Mouse (Mus musculus) embryonic fibroblast, embryonic 13.5 days (primary cell): ENCODE results near the gene Pde4d. TPM values are rescaled to one million over a fixed set of nuclear protein-coding genes. Genes with fewer than 3 reads are reported as not detected.

ENCODE experiments used
- H3K27ac ChIP-seq: 2 replicates; pipeline ENCODE4 v1.5.1; 2012; ENCODE audit warnings: low read length, control low read depth, inconsistent platforms; ENCODE audit not compliant: insufficient read depth
- H3K4me1 ChIP-seq: 2 replicates; pipeline ENCODE4 v1.6.1; 2011; ENCODE audit warnings: low read length; ENCODE audit not compliant: control insufficient read depth, insufficient read depth
- H3K4me3 ChIP-seq: 2 replicates; pipeline ENCODE4 v1.5.1; 2011; ENCODE audit warnings: mild to moderate bottlenecking, control low read depth, low read length; ENCODE audit not compliant: insufficient read depth
- CTCF ChIP-seq: IDR thresholded peaks from 2 replicates; pipeline ENCODE4 v1.5.1; 2011; ENCODE audit warnings: mild to moderate bottlenecking, control low read depth, low read length, moderate library complexity, borderline replicate concordance; ENCODE audit not compliant: insufficient read depth
- POLR2A ChIP-seq: IDR thresholded peaks from 2 replicates; pipeline ENCODE4 v1.6.1; 2011; ENCODE audit warnings: low read depth, mild to moderate bottlenecking, control low read depth, low read length, moderate library complexity
- polyA plus RNA-seq: library from polyadenylated mRNA; stranded (reverse); fragments of >200 nt; gene quantifications from 2 replicates; pipeline ENCODE4 v1.2.4, GENCODE M21; 2011; ENCODE audit warnings: low read depth; ENCODE audit not compliant: missing spikeins, insufficient read length

Gene Pde4d
- polyA plus RNA-seq, 1 experiment = 26.9 TPM

DNA sequence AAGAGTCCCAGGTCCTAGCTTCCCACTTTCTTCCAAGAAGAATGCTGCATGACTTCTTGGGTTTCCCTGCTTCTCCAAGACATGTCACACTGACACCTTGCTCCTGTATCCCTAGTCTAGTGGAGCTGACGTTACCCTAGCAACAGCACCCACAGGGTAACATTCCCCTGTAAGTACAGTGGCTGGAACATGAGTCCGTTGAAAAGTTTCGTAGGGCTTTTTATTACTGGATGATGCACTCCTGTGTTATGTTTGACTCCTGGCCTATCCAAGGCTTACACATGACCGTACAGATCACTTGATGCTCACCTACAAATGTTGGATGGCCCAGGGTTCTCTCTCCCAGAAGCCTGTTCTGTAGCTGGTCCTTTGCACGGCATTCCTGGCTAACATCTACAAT, 1307.1 kb downstream of the Pde4d start:
- no peak overlapping the region for H3K27ac ChIP-seq
- peaks cover 5% of the 10 kb centered on the region; the same call in 1 of the 2 replicates for H3K4me1 ChIP-seq
- H3K4me3 ChIP-seq = no peak overlapping the region
- TF ChIP-seq CTCF = no peak
- no peak for TF ChIP-seq POLR2A

DNA sequence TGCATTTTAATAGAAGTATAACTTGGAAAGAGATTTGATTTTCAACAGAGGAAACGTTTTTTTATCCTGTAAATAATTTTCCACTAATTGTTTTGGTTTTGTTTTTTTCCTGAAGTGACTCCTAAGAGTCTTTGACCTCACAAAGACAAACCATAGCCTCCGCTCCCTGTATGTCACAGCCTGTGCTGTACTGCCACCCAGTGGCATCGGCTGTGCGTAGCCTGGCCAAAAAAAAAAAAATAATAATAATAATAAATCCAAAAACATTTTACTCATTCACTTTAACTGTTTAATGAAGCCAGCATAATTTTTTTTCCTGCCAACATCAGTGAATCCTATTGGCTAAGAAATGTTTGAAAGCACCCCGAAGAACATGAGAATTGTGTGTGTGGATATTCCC, 1309.5 kb downstream of the Pde4d start:
- no peak for TF ChIP-seq POLR2A
- peak; percentile 79; the same call in 1 of the 2 replicates for TF ChIP-seq CTCF
- Histone ChIP-seq H3K4me3 (no peak overlapping the region), H3K27ac (no peak overlapping the region), H3K4me1 (no peaks in the 10 kb centered on the region; the same call in 1 of the 2 replicates)

DNA sequence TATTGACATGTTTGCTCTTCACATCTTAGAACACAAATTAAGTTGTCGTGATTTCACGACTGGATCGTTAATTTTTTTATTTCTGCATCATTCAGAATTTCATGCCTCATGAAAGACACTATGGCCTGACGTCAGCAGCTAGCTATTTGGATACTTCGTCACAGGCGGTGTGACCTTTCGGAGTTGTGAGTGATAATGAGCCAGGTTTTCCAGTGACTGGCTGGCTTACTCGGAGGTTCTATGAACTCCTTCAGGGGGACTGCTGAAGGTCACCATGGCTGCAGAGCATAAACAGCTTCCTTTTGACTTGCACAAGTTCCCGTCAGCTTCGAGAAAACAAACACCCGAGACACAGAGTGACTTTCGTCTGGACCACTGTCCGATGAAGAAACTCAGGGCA, 1311.3 kb downstream of the Pde4d start:
- TF ChIP-seq CTCF = no peak
- no peak for TF ChIP-seq POLR2A
- H3K4me3 ChIP-seq = no peak overlapping the region

DNA sequence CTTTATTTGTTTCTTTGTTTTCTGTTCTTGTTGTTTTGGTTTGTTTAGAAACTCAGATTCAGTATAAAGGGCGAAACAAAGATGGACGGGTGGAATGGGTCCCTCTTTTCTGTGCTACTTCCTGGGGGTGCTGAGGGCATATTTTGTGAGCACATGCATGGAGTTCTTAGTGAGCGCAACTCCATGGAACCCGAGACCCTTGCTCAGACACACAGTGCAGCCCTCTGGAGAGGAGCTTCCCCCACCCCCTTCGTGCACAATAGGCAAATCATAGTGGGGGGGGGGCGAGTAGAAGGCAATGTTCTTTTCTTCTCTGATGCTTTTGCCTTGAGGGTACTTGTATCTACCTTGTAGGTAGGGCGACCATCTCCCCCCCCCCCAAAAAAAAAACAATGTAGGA, 1325.0 kb downstream of the Pde4d start:
- TF ChIP-seq POLR2A (no peak), CTCF (no peak)
- H3K4me3 ChIP-seq = no peak overlapping the region
- H3K27ac ChIP-seq = no peak overlapping the region
- H3K4me1 ChIP-seq = no peaks in the 10 kb centered on the region

More for the DNA sequence above, 1311.3 kb downstream of the Pde4d start:
- Histone ChIP-seq H3K27ac (no peak overlapping the region), H3K4me1 (no peaks in the 10 kb centered on the region; the same call in 1 of the 2 replicates)

DNA sequence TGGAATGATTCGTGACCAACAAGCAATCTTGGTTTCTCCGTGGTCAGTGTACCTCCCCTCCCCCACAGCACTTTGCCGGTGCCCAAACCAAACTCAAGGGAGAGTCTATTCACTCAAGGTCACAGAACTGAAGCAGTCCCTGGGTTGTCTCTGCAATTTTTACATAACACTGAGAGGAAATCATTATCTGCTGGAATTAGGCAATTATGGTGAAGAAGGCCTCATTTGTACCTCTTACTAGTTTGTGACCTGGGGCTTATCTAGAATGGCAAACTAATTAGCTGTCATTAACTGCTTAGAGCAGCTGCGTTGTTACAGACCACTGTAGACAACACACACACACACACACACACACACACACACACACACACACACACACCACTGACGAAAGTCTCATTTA, 1325.4 kb downstream of the Pde4d start:
- Histone ChIP-seq H3K4me1 (no peaks in the 10 kb centered on the region), H3K27ac (0 out of 2 replicates have a peak overlapping the region, but pooled peaks have one; percentile 4), H3K4me3 (no peak overlapping the region)
- TF ChIP-seq CTCF = no peak
- TF ChIP-seq POLR2A = no peak

DNA sequence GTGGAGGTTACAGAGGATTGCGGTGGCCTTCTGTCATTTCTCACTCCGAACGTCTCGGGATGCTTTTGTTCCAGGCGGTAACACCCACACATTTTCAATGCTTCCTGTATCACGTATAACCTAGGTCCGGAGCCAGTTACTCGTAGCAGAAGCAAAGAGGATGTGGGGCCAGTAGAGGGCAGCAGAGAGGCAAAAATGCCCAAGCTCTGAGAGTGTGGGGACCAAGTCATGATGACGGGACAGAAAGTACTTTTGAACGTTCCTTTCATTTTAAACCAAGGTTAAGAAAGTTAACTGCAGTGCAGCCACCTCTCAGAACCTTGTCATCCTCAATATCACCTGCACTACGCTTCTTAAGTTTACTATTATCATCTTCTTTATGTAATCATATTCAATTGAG, 1326.4 kb downstream of the Pde4d start:
- H3K27ac ChIP-seq = peak overlapping the region; percentile 57
- H3K4me3 ChIP-seq = no peak overlapping the region
- TF ChIP-seq POLR2A = no peak
- TF ChIP-seq CTCF = peak; percentile 79; the same call in 1 of the 2 replicates
- no peaks in the 10 kb centered on the region for H3K4me1 ChIP-seq

DNA sequence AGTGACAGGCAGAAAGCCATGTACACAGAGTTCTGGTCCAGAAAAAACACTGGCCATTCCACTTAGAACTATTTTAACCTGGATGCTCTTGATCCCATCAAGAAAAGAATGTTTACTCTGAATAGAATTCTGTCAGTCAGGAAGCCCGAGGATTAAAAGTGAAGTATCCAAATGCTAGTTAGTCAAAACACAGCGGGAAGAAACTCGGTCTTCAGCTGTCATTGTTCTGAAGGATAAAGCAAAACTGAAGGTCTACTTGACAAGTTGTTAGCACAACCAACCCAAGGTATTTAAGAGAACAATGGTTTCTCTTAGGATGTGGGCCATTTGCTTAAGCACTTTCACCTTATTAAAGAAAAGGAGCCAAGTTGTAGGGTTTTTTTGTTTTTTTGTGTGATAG, 1327.2 kb downstream of the Pde4d start:
- Histone ChIP-seq H3K4me3 (no peak overlapping the region), H3K4me1 (no peaks in the 10 kb centered on the region), H3K27ac (no peak overlapping the region; the same call in 1 of the 2 replicates)
- TF ChIP-seq POLR2A = no peak
- TF ChIP-seq CTCF = no peak

DNA sequence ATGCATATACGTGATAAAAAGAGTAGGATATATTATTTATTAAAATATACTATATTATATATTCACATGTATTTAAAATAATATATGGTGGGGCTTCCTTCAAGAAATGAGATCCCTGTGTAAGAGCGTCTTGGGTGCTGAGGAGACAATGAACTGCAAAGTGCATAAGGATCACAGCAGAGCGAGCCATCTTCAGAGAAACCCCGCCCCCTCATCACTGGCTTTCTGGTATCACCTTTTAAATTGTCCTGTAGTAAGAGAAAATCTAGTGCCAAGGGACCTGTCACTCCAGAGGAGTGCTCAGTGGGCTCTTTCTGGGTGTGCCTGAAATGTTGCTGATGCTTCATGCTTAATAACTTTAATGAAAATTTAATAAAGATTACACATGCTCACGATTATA, 1327.7 kb downstream of the Pde4d start:
- TF ChIP-seq CTCF = no peak
- TF ChIP-seq POLR2A = no peak
- no peak overlapping the region for H3K4me3 ChIP-seq
- no peak overlapping the region for H3K27ac ChIP-seq
- H3K4me1 ChIP-seq = no peaks in the 10 kb centered on the region

DNA sequence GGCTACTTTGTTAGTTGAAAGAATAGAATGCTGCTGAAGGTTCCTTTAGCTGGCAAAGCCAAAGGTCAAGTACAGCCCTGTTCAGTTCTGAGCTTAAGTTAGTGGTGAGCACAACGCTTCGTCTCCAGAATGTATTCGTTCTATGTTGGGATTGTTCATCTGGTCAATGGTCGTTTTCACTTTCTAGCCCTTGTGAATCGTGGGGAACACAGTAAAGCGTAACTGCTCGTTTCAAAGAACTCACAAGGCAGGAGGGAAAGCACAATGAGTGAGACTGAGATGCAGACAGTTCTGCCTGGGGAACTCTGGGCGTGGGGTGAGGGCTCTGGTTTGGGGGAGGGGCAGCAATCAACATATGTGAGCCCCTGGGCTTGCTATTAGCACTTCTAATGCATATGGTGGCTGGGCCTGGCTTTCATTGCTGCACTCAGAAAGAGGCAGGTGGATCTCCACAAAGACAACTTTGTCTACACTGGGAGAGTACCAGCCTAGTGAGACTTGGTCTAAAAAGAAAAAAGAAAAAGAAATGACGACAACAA, 1328.6 kb downstream of the Pde4d start:
- Histone ChIP-seq H3K4me3 (no peak overlapping the region), H3K27ac (no peak overlapping the region), H3K4me1 (no peaks in the 10 kb centered on the region)
- TF ChIP-seq CTCF (no peak), POLR2A (no peak)

DNA sequence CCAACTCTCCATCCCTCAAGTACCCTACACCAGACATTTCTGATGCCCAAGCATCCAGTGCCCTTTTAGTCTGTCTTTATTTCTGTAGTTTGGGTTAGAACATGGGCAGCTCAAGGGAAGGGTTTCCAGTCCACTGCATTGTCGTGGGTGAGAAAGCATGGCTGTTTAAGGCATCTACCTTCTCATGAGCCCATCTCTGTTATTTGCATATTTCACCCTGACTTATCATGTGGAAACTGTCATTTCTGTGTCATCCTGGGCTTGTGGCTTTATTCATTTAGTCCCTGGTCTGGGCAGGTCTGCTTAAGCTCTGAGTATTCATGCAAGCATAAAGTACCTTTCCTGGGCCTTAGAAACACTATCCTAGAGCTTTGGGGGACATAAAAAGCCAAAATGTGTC, 1331.7 kb downstream of the Pde4d start:
- TF ChIP-seq POLR2A (no peak), CTCF (no peak)
- H3K4me3 ChIP-seq = no peak overlapping the region
- H3K27ac ChIP-seq = no peak overlapping the region
- no peaks in the 10 kb centered on the region for H3K4me1 ChIP-seq

DNA sequence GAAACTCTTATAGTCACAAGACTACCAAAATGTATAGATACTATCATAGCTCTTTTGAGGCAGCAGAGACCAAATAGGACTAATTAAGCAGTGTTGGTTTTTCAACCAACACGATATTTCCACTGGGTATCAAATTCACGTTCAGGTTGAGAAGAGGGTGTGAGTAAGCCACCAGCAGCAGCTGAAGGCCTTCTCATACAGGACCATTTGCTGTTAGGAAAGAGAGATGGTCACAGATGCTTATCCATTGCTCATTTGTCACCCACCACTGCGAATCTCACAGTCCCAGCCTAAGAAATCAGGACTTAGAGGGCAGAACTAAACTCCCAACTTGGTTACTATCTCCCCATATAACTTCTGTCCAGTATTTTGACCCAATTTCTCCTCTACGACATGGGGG, 1338.9 kb downstream of the Pde4d start:
- TF ChIP-seq CTCF (no peak), POLR2A (no peak)
- no peak overlapping the region for H3K4me3 ChIP-seq
- peaks cover 2% of the 10 kb centered on the region; the same call in 1 of the 2 replicates for H3K4me1 ChIP-seq
- H3K27ac ChIP-seq = no peak overlapping the region
